Mouse (Mus musculus) brain, adult 10 weeks (tissue): ENCODE measurements around the gene Twf2. TPM values are rescaled to one million over a fixed set of nuclear protein-coding genes. Genes with fewer than 3 reads are reported as not detected.

Experiments
- polyA plus RNA-seq: library from polyadenylated mRNA; stranded (reverse); fragments of 350-450 nt; fragmentation: Illumina TruSeq; extraction: RNeasy Lipid Tissue Mini Kit (QIAGEN cat#74804); gene quantifications from one replicate; pipeline ENCODE4 v1.2.3, GENCODE M21; 2015; ENCODE audit warnings: low read depth, low replicate concordance

Gene Twf2
- 67.1 TPM for polyA plus RNA-seq

GRCm38 (mm10) chr9:106202819-106203636 lies at the start of gene Twf2:
Gene Twf2 (plus strand): TSS chr9:106203108.

GRCm38 (mm10) chr9:106158037-106158491 lies 44.8 kb upstream of the Twf2 start, which contains the start of gene Glyctk:
Gene Glyctk (minus strand): TSS chr9:106158138.

GRCm38 (mm10) chr9:106170556-106171345 lies 32.2 kb upstream of the Twf2 start, which contains the start of gene Wdr82:
Gene Wdr82 (plus strand): TSS chr9:106170928.

GRCm38 (mm10) chr9:106199535-106200272 lies 3.2 kb upstream of the Twf2 start, which contains the start of gene Ppm1m:
Gene Ppm1m (minus strand): TSS chr9:106199746.

GRCm38 (mm10) chr9:106222261-106222851 lies 19.4 kb downstream of the Twf2 start, which contains the start of gene Tlr9:
Gene Tlr9 (plus strand): TSS chr9:106222598.

Other genes with a start within 250 kb of the Twf2 start
- 0.62 TPM for gene Col6a5, start 242.5 kb upstream of the Twf2 start, polyA plus RNA-seq
- 2.9 TPM for gene Col6a4, start 106.3 kb upstream of the Twf2 start, polyA plus RNA-seq
- 2.7 TPM for gene Glyctk, start 45.0 kb upstream of the Twf2 start, polyA plus RNA-seq
- gene Wdr82, start 32.2 kb upstream of the Twf2 start, polyA plus RNA-seq = 104 TPM
- 33.0 TPM for gene Ppm1m, start 3.4 kb upstream of the Twf2 start, polyA plus RNA-seq
- gene Tlr9, start 19.5 kb downstream of the Twf2 start, polyA plus RNA-seq = 0.61 TPM
- gene Alas1, start 45.5 kb downstream of the Twf2 start, polyA plus RNA-seq = 108 TPM
- 22.6 TPM for gene Poc1a, start 78.0 kb downstream of the Twf2 start, polyA plus RNA-seq
- gene Dusp7, start 165.5 kb downstream of the Twf2 start, polyA plus RNA-seq = 43.8 TPM
- 573 TPM for gene Rpl29, start 226.3 kb downstream of the Twf2 start, polyA plus RNA-seq
- gene Acy1, start 235.2 kb downstream of the Twf2 start, polyA plus RNA-seq = 19.3 TPM
- gene Abhd14b, start 244.4 kb downstream of the Twf2 start, polyA plus RNA-seq = 23.2 TPM
- 52.0 TPM for gene Abhd14a, start 244.6 kb downstream of the Twf2 start, polyA plus RNA-seq